Mouse (Mus musculus) embryo, embryonic 11.5 days (tissue): ENCODE data around the gene Capn2.

ENCODE experiments used
- DNase-seq: peaks from one replicate; pipeline ENCODE4 v3.0.0-alpha.2; 2012; ENCODE audit warnings: low read depth, low spot score

Gene Capn2

DNA sequence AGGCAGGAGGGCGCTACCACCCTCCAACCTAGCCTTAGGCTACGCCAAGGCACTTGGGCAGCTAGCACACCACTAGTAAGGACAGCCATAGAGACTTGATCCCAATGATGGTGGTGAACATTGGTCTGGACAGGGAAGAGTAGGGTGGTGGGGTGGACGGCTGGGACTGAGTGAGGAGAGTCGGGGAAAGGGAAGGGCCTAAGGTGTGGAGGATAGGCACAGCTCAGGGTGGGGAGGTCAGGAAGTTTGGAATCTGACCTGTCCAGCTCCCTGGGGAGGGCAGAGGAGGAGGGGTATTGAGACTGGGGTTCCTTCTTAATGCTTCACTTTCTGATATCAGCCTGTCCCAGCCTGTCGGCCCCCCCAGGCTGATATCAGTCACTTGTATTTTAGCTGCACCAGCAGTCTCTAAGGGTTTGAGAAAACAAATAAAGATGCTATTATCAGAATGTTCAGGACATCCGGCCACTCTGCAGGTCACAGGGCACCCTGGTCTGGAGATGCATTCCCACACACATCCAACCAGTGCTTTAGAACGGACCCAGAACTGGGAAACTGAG, 14.8 kb downstream of the Capn2 start:
- DNase-seq = no peak

DNA sequence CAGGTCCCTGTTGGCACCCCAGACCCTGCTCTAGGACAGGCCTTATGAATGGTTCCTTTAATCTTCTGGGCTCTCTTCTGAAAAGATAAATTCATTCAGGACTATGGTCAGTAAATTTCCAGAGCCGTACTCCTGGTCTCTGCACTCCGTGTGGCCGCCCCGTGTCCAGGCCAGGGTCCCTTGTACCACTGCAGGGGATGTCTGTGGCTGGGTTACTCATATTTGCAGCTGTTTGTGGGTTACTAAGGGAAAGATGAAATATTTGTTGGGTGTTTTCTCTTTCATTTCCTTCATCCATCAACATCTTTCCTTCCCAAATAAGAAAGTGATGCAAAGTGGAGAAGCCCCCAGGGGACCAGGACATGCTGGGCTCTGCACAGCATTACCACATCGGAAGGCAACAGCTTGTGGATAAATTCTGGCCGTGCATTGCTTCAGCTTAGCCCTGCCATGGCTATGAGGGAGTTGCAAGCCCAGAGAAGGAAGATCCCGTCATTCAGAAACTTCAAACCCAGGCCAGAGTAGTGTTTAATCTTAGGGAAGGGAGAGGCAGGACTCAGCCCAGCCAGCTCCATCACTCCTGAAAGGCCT, 15.5 kb downstream of the Capn2 start:
- no peak for DNase-seq

DNA sequence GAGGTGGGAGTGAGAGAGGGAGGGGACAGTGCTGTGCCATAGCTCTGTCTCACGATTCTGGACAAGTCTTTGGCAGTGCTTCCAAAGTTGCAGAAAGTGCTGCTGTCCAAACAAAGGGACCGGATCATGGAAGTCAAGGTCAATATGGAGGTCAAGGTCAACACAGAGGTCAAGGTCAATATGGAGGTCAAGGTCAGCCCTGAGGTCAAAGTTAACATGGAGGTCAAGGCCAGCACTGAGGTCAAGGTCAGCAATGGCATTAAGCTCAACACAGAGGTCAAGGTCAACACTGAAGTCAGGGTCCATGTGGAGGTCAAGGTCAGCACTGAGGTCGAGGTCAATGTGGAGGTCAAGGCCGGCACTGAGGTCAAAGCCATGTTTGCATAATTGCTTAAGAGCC, 16.6 kb downstream of the Capn2 start:
- no peak for DNase-seq

- DNase-seq = no peak
Measured at GRCm38 (mm10) chr1:182500224-182500623, 17.2 kb downstream of the Capn2 start.

DNA sequence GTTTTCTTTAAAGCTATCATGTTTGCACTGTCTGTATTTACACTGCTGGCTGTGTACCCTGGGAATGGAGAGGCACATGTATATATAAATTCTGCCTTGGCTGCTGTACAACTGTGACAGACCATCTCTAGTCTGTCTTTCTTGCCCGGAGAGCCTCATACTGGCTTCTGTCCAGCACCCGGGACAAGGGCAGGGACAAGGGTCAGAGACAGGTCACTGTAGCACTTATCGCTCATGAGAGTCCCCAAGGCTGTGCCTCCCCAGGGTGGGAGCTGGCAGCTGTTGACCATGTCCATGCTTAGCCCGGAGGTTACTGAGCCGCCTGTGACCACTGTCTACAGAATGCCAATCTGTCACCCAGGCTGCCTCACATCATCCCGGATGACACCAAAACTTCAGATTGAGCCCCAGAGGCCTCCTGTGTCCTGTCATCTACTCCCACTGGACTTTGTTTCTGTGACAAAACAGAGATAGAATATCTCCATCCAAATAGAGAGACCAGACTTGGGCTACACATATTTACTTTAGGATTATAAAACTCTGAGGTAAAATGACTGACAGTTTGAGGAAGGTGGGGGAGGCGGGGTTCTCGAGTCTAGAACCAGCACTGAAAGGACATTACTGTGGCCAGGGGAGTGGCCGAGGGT, 17.8 kb downstream of the Capn2 start:
- no peak for DNase-seq

DNA sequence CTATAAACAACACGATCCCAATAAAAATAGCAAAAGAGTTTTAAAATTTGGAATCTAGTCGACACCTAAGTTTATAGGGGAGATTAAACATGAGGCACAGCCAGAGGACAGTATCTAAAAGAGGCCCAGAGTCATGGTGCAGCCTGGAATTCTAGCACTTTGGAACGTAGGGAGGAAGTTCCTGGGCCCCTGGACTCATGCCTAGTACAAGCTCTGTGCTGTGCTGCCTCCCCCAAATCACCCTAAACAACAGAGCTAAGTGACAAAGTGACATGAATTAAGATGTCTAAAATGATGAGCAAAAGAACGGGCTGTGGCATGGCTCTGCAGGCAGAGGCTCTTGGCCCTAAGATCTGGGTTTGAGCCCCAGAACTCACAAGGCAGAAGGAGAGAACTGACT, 19.7 kb downstream of the Capn2 start:
- DNase-seq = no peak

- DNase-seq = no peak
Measured at GRCm38 (mm10) chr1:182496685-182497084, 20.7 kb downstream of the Capn2 start.

- no peak for DNase-seq
Measured at GRCm38 (mm10) chr1:182494285-182495145, 22.9 kb downstream of the Capn2 start.

DNA sequence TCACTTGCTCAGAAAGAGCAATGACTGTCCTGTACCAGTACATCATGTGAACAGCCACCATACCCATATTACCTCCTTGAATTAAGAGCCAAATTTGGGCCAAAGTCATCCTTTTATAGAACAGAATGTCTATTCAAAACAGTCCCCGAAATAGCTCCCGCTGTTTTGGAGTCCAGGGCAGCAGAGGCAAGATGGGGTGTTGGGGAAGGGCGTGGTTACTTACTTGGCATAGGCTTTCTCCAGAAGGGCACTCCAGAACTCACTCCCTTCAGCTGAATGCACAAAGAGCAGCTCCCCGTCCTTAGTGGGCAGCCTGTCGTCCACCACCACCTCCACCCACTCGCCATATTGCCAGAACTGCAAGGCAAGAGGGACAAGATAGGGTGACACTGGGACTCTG, 25.6 kb downstream of the Capn2 start:
- DNase-seq = no peak

- no peak for DNase-seq
Measured at GRCm38 (mm10) chr1:182490568-182490967, 26.8 kb downstream of the Capn2 start.

- peak; percentile 80 for DNase-seq
Measured at GRCm38 (mm10) chr1:182489803-182490452, 27.5 kb downstream of the Capn2 start.

GRCm38 (mm10) chr1:182488503-182488902, 28.9 kb downstream of the Capn2 start:
- no peak for DNase-seq

DNA sequence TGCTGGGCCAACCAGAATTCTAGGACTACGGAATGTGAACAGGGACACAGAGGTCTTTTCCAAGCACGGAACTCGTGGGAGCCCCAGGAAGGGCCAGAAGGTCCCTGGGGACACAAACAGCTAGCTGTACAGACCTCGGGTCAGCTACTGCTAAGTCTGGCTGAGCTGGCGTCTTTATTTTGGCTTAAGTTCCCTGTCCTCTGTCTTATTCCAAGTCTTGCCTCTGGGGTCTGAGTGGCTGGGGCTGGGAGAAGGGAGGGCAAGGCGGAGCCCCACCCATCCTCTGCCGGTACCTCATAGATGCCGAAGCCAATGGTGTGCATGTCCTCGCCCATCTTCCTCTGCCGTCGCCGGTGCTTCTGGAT, 33.5 kb downstream of the Capn2 start:
- DNase-seq = no peak

DNA sequence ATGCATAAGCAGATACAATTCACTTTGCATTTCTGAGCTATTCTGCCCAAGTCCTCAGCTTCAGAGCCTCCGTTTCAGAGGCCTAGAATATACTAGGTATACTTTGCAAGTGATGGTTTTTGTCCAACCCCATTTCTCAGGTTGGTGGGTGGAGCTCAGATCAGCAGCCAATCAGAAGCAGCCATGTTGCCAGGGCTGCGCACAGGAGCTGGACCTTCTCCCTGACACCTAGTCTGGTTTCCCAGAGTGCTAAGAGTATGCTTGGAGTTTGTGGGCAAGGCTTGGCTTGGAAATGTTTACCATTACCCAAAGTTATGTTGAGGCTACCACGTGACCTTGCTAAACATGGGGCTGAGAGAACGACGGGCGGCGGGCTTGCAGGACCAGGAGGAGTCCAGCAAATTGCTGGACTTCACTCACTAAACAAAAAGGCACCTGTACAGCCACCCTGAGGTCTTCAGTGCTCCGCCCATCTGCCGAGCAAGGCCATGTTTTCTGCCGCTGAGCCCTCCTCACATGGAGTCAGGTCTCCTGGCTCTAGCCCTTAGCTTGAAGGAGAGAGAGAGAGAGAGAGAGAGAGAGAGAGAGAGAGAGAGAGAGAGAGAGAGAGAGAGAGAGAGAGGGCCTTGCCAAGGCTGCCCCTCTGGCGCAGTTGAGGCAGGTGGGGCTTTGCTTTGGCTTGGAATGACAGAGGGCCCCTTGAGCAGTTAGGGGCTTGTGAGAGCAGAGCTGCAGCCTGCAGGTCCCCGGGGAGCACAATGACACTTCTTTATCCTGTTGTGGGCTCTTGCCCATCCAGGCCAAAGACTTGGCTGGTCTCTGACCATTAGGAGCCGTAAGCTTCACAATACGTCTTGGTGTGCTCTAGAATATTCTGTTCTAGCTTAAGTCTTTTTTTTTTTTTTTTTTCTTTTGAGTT, 34.2 kb downstream of the Capn2 start:
- DNase-seq = no peak

GRCm38 (mm10) chr1:182481646-182482295, 35.6 kb downstream of the Capn2 start:
- no peak for DNase-seq

- no peak for DNase-seq
Measured at GRCm38 (mm10) chr1:182481138-182481537, 36.3 kb downstream of the Capn2 start.

DNA sequence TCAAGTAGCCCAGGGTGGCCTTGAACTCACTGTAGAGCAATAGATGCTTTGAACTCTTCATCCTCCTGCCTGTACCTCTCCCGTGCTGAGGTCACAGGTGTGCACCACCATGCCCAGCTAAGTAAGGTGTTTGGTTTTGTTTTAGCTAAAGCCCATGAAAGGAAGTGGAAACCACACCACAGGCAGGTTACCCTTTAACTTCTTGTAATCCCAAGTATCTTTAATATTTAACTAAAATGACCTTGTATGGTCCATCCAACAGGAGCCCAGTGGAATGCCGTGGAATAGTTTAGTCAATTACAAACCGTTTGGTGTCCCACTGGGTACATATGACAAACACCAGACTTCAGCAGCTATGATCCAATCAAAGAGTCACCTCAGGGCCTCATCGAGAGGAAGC, 38.5 kb downstream of the Capn2 start:
- no peak for DNase-seq

GRCm38 (mm10) chr1:182475005-182475796, 42.2 kb downstream of the Capn2 start:
- no peak for DNase-seq

DNA sequence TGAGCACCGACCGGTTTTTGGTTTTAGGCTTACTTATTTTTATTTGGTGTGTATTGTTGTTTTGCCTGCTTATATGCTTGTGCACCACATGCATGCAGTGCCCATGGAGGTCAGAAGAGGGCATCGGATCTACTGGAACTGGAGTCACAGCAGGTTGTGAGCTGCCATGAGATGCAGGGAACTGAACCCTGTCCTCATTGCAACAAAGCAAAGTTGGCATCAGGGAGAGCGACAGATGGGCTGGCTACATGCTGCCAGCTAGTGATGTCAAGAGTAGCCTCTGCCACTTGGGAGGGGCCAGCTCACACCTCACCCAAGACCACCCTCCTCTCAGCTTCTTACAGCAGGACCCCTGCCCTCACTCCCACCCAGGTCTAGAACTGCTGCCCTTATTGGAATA, 51.4 kb downstream of the Capn2 start:
- DNase-seq = no peak

DNA sequence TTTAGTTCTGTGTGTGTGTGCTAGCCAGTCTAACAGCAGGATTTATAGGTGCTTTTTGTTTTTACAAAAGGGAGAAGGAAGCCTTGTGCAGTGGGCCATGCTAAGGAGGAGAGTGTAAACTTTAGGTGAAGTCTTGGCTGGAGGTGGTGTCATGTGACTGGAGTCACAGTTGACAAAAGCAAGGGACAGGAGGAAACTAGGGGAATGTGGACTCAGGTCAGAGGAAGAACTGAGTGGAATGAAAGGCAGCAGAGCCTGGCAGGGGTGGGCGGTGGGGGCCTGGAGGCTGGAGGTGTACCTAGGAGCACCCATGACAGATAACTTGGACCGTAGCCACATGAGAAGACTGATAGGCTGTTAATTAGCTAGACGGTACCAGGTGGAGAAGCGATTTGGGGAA, 52.1 kb downstream of the Capn2 start:
- DNase-seq = no peak
